Mouse (Mus musculus) kidney, adult 2 months (tissue): ENCODE data around the gene Mad2l2. TPM values are rescaled to one million over a fixed set of nuclear protein-coding genes. Genes with fewer than 3 reads are reported as not detected.
"Not testable (repeated sequence)": the region's sequence is repeated elsewhere in the genome, so short reads cannot be mapped to it uniquely, and the experiment has no call there.

Experiments used
- DNase-seq: peaks from one replicate; pipeline ENCODE4 v3.0.0; 2021
- H3K27ac ChIP-seq: fragments of 200-500 bp; 2 replicates; pipeline ENCODE4 v1.5.1; 2012; ENCODE audit warnings: low read depth, low read length, control low read depth, inconsistent platforms; ENCODE audit not compliant: insufficient read depth
- H3K27me3 ChIP-seq: fragments of 200-500 bp; replicated peaks from 2 replicates; pipeline ENCODE4 v1.6.1; 2012; ENCODE audit warnings: mild to moderate bottlenecking, moderate library complexity, low read length, inconsistent platforms; ENCODE audit not compliant: control insufficient read depth, insufficient read depth
- H3K36me3 ChIP-seq: fragments of 200-500 bp; 2 replicates; pipeline ENCODE4 v1.6.1; 2012; ENCODE audit warnings: mild to moderate bottlenecking, moderate library complexity, low read length, inconsistent platforms; ENCODE audit not compliant: control insufficient read depth, insufficient read depth
- H3K4me1 ChIP-seq: fragments of 200-500 bp; 2 replicates; pipeline ENCODE4 v1.6.1; 2011; ENCODE audit warnings: low read length; ENCODE audit not compliant: control insufficient read depth, insufficient read depth
- H3K4me3 ChIP-seq: fragments of 200-500 bp; 2 replicates; pipeline ENCODE4 v1.5.1; 2011; ENCODE audit warnings: mild to moderate bottlenecking, low read depth, low read length, control low read depth; ENCODE audit not compliant: insufficient read depth
- CTCF ChIP-seq: fragments of 200-500 bp; conservative IDR thresholded peaks from 2 replicates; pipeline ENCODE4 v1.5.1; 2011; ENCODE audit warnings: low read depth, mild to moderate bottlenecking, control low read depth, low read length, moderate library complexity, mixed read lengths; ENCODE audit not compliant: insufficient read depth, insufficient read length
- POLR2A ChIP-seq: fragments of 200-500 bp; IDR thresholded peaks from one replicate; pipeline ENCODE4 v1.6.1; 2011; ENCODE audit warnings: low read depth, low read length, control low read depth
- WGBS: fragments of 180-500 bp; shearing (Covaris S2); methylation state at CpG from one replicate; pipeline ENCODE4 v1.1.7; 2018; 5-methylcytosine and 5-hydroxymethylcytosine counted together
- polyA plus RNA-seq: library from polyadenylated mRNA; depleted of rRNA; stranded (reverse); fragments of >200 nt; gene quantifications from 2 replicates; pipeline ENCODE4 v1.2.3, GENCODE M21; 2012

Gene Mad2l2
- polyA plus RNA-seq, 1 experiment: 22.8 TPM

DNA sequence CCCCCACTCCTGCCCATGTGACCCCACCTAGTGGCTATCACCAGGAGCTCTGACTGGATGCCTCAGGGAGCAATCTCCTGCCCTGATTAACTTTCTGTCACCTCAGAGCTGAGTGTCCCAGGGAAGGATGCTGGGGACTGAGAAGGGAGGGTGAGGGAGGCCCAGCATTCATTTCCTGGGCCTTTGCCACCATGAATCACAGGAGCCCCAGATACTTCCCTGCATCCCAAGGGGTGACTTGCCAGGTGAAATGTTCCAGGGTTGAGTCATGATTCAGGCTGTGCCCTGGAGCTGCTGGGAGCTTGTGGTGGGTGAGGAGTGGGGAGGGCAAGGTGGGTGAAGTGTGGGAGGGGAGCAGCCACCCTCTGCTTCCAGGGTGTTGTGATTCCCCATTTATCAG, 47.5 kb downstream of the Mad2l2 start:
- DNase-seq: no peak
- no peaks in the 10 kb centered on the region; the same call in 1 of the 2 replicates for H3K27me3 ChIP-seq

GRCm38 (mm10) chr4:148181483-148181882, 51.3 kb downstream of the Mad2l2 start:
- 92% methylated on average over 12 of the region's 12 CpGs for WGBS
- H3K4me3 ChIP-seq: no peak overlapping the region

More for the DNA sequence above, 47.5 kb downstream of the Mad2l2 start:
- H3K27ac ChIP-seq: no peak overlapping the region
- no peak overlapping the region for H3K4me3 ChIP-seq
- no peaks in the 10 kb centered on the region for H3K36me3 ChIP-seq
- H3K4me1 ChIP-seq: no peaks in the 10 kb centered on the region
- TF ChIP-seq POLR2A: no peak
- TF ChIP-seq CTCF: no peak

DNA sequence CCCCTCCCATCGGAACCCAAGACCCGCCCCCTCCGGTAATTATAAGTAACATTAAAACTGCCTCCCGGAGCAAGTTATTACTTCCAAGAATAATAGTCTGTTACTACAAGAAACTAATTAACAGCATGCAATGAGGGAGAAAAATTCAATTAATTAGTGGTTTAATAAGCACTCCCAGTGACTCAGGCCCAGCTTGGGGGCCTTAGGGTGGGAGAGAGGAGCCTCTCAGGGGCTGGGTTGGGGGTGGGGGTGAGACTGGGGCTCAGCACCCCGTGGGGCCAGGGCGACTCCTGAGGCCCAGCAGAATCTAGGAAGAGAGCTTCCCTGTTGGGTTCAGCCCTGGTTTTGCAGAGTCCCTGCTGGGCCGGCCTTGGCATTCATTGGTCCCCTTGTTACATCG, 52.2 kb downstream of the Mad2l2 start:
- Histone ChIP-seq H3K4me3 (no peak overlapping the region), H3K27ac (no peak overlapping the region), H3K36me3 (no peaks in the 10 kb centered on the region), H3K27me3 (no peaks in the 10 kb centered on the region), H3K4me1 (no peaks in the 10 kb centered on the region)
- no peak for DNase-seq
- no peak for TF ChIP-seq POLR2A
- TF ChIP-seq CTCF: no peak
- 29% methylated on average over 8 of the region's 8 CpGs for WGBS

More at GRCm38 (mm10) chr4:148181483-148181882, 51.3 kb downstream of the Mad2l2 start:
- TF ChIP-seq CTCF (no peak), POLR2A (no peak)
- Histone ChIP-seq H3K27ac (no peak overlapping the region), H3K36me3 (no peaks in the 10 kb centered on the region), H3K27me3 (no peaks in the 10 kb centered on the region), H3K4me1 (no peaks in the 10 kb centered on the region)
- DNase-seq: no peak

GRCm38 (mm10) chr4:148184564-148184963, 54.4 kb downstream of the Mad2l2 start:
- H3K4me3 ChIP-seq: no peak overlapping the region
- H3K27ac ChIP-seq: no peak overlapping the region
- H3K27me3 ChIP-seq: no peaks in the 10 kb centered on the region; the same call in 1 of the 2 replicates
- H3K4me1 ChIP-seq: no peaks in the 10 kb centered on the region
- no peaks in the 10 kb centered on the region for H3K36me3 ChIP-seq
- no peak for TF ChIP-seq CTCF
- TF ChIP-seq POLR2A: no peak
- no peak for DNase-seq
- WGBS: 61% methylated on average over 9 of the region's 9 CpGs

- Histone ChIP-seq H3K27me3 (no peaks in the 10 kb centered on the region; the same call in 1 of the 2 replicates), H3K4me1 (no peaks in the 10 kb centered on the region), H3K36me3 (no peaks in the 10 kb centered on the region), H3K4me3 (no peak overlapping the region), H3K27ac (no peak overlapping the region)
- WGBS: 71% methylated on average over 4 of the region's 4 CpGs
- TF ChIP-seq CTCF (no peak), POLR2A (no peak)
- no peak for DNase-seq
Observed at GRCm38 (mm10) chr4:148185819-148186218, 55.6 kb downstream of the Mad2l2 start.

GRCm38 (mm10) chr4:148188767-148189166, 58.6 kb downstream of the Mad2l2 start:
- not testable (repeated sequence) for H3K4me1 ChIP-seq, H3K27me3 ChIP-seq, H3K4me3 ChIP-seq, H3K27ac ChIP-seq, H3K36me3 ChIP-seq, DNase-seq
- 88% methylated on average over 1 of the region's 1 CpGs for WGBS

DNA sequence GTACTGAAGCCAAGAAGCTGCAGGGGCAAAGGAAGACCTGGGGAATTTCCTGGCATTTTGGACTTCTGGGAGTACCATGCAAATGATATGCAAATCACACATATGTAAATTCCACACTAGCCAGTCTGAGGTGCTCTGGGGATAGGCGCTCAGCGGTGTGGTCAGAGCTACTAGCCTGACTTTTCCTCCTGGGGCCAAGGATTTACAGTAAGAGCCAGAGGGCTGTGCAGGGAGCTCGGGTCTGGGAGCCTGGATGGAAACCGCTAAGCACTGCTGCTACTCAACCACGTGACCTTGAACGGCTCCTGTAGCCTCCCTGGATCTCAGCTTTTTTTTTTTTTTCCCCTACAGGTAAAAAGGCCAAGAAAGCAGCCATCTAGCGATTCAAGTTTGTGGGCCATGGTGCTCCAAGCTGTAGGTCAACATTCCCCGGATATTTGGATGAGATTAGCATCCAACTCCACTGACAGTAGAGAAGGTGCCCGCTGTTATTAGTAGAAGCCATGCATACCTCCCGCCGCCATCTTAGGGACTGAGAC, 62.6 kb downstream of the Mad2l2 start:
- Histone ChIP-seq H3K36me3 (no peaks in the 10 kb centered on the region), H3K4me1 (no peaks in the 10 kb centered on the region)
- WGBS: 32% methylated on average over 11 of the region's 11 CpGs

More for the DNA sequence above, 62.6 kb downstream of the Mad2l2 start:
- no peaks in the 10 kb centered on the region; the same call in 1 of the 2 replicates for H3K27me3 ChIP-seq
- TF ChIP-seq POLR2A (no peak), CTCF (no peak)
- DNase-seq: no peak
- no peak overlapping the region for H3K4me3 ChIP-seq
- H3K27ac ChIP-seq: no peak overlapping the region
